Mouse (Mus musculus) MEL (cell line): ENCODE data around the gene Ccdc106. TPM values are rescaled to one million over a fixed set of nuclear protein-coding genes. Genes with fewer than 3 reads are reported as not detected.

Source experiments
- DNase-seq: peaks from one replicate; pipeline ENCODE4 v3.0.0; 2011; ENCODE audit warnings: low read depth, low spot score
- H3K27ac ChIP-seq: 2 replicates; pipeline ENCODE4 v1.5.1; 2012; ENCODE audit warnings: low read depth, mild to moderate bottlenecking, control low read depth, low read length, moderate library complexity; ENCODE audit not compliant: control insufficient read depth
- H3K27me3 ChIP-seq, 2 experiments: fragments of 150-350 bp in 1 of 2; sonication (generic) in 1 of 2; 2 replicates each; pipeline ENCODE4 v1.6.1; 2012; ENCODE audit warnings: low read length in 2 of 2, mild to moderate bottlenecking in 2 of 2, improper control_type of control experiment in 1 of 2, moderate library complexity in 1 of 2; ENCODE audit not compliant: insufficient read depth in 2 of 2, control insufficient read depth in 1 of 2
- H3K36me3 ChIP-seq, 2 experiments: 2 replicates each; pipeline ENCODE4 v1.6.1; 2012 to 2014; ENCODE audit warnings: low read length in 2 of 2, improper control_type of control experiment in 1 of 2, inconsistent platforms in 1 of 2, mild to moderate bottlenecking in 1 of 2; ENCODE audit not compliant: insufficient read depth in 2 of 2, control insufficient read depth in 1 of 2
- H3K4me1 ChIP-seq, 2 experiments: fragments of 150-350 bp in 1 of 2; sonication (generic) in 1 of 2; 2 replicates each; pipeline ENCODE4 v1.6.1; 2012; ENCODE audit warnings: low read length in 2 of 2, improper control_type of control experiment in 1 of 2, mild to moderate bottlenecking in 1 of 2; ENCODE audit not compliant: insufficient read depth in 2 of 2, control insufficient read depth in 1 of 2
- H3K4me3 ChIP-seq, 2 experiments: fragments of 150-350 bp in 1 of 2; sonication (generic) in 1 of 2; 2 replicates each; pipeline ENCODE4 v1.5.1; 2012; ENCODE audit warnings: low read depth in 2 of 2, low read length in 2 of 2, mild to moderate bottlenecking in 2 of 2, moderate library complexity in 2 of 2, control low read depth in 1 of 2, improper control_type of control experiment in 1 of 2; ENCODE audit not compliant: control insufficient read depth in 1 of 2, insufficient read depth in 1 of 2
- H3K79me2 ChIP-seq: 2 replicates; pipeline ENCODE4 v1.6.1; 2012; ENCODE audit warnings: mild to moderate bottlenecking, low read length, moderate library complexity; ENCODE audit not compliant: control insufficient read depth, poor library complexity, insufficient read depth
- H3K9ac ChIP-seq: 2 replicates; pipeline ENCODE4 v1.6.1; 2012; ENCODE audit warnings: low read depth, mild to moderate bottlenecking, control low read depth, low read length, moderate library complexity; ENCODE audit not compliant: control insufficient read depth, poor library complexity, severe bottlenecking
- H3K9me3 ChIP-seq: fragments of 150-350 bp; sonication (generic); replicated peaks from 2 replicates; pipeline ENCODE4 v1.6.1; 2012; ENCODE audit warnings: mild to moderate bottlenecking, low read length, improper control_type of control experiment, moderate library complexity; ENCODE audit not compliant: insufficient read depth
- BHLHE40 ChIP-seq: IDR thresholded peaks from 2 replicates; pipeline ENCODE4 v1.6.1; 2012; ENCODE audit warnings: low read depth, mild to moderate bottlenecking, inconsistent platforms, low read length, improper control_type of control experiment, borderline replicate concordance
- CTCF ChIP-seq, 3 experiments: IDR thresholded peaks in 2 of 3; conservative IDR thresholded peaks in 1 of 3; 2 replicates each; pipeline ENCODE4 v1.5.1; 2011 to 2012; ENCODE audit warnings: low read length in 3 of 3, low read depth in 2 of 3, mild to moderate bottlenecking in 2 of 3, improper control_type of control experiment in 1 of 3, inconsistent platforms in 1 of 3, mixed read lengths in 1 of 3, moderate library complexity in 1 of 3; ENCODE audit not compliant: control insufficient read depth in 1 of 3, insufficient read depth in 1 of 3, poor library complexity in 1 of 3, severe bottlenecking in 1 of 3
- GATA1 ChIP-seq: IDR thresholded peaks from 2 replicates; pipeline ENCODE4 v1.6.1; 2011; ENCODE audit warnings: low read depth, low read length, improper control_type of control experiment
- KAT2A ChIP-seq: conservative IDR thresholded peaks from 2 replicates; pipeline ENCODE4 v1.6.1; 2012; ENCODE audit warnings: low read depth, low read length, improper control_type of control experiment, inconsistent platforms
- MAX ChIP-seq: IDR thresholded peaks from 2 replicates; pipeline ENCODE4 v1.6.1; 2011; ENCODE audit warnings: low read length, improper control_type of control experiment
- MAZ ChIP-seq: IDR thresholded peaks from 2 replicates; pipeline ENCODE4 v1.6.1; 2012; ENCODE audit warnings: low read depth, mild to moderate bottlenecking, inconsistent platforms, low read length, improper control_type of control experiment
- MEF2A ChIP-seq: IDR thresholded peaks from 2 replicates; pipeline ENCODE4 v1.6.1; 2014; ENCODE audit warnings: low read depth, mild to moderate bottlenecking, inconsistent platforms, low read length, improper control_type of control experiment; ENCODE audit not compliant: poor library complexity, insufficient replicate concordance, severe bottlenecking; ENCODE audit errors: extremely low read depth
- MYB ChIP-seq: IDR thresholded peaks from 2 replicates; pipeline ENCODE4 v1.6.1; 2011; ENCODE audit warnings: mild to moderate bottlenecking, low read depth, low read length, improper control_type of control experiment
- POLR2A ChIP-seq, 2 experiments: IDR thresholded peaks; 2 replicates each; pipeline ENCODE4 v1.6.1; 2011 to 2012; ENCODE audit warnings: low read length in 2 of 2, mild to moderate bottlenecking in 2 of 2, control low read depth in 1 of 2, improper control_type of control experiment in 1 of 2, low read depth in 1 of 2, moderate library complexity in 1 of 2; ENCODE audit not compliant: control insufficient read depth in 1 of 2, insufficient read depth in 1 of 2, poor library complexity in 1 of 2
- POLR2AphosphoS2 ChIP-seq: IDR thresholded peaks from 2 replicates; pipeline ENCODE4 v1.6.1; 2011; ENCODE audit warnings: low read length, improper control_type of control experiment
- POLR2AphosphoS5 ChIP-seq: IDR thresholded peaks from 2 replicates; pipeline ENCODE4 v1.6.1; 2012; ENCODE audit warnings: low read depth, borderline replicate concordance, mild to moderate bottlenecking, inconsistent platforms, low read length, moderate library complexity, mixed read lengths
- TAL1 ChIP-seq: IDR thresholded peaks from 2 replicates; pipeline ENCODE4 v1.6.1; 2012; ENCODE audit warnings: mild to moderate bottlenecking, inconsistent platforms, low read length, moderate library complexity, mixed read lengths
- UBTF ChIP-seq: IDR thresholded peaks from 2 replicates; pipeline ENCODE4 v1.6.1; 2012; ENCODE audit warnings: low read depth, mild to moderate bottlenecking, inconsistent platforms, low read length, improper control_type of control experiment, moderate library complexity, borderline replicate concordance; ENCODE audit not compliant: insufficient read depth
- USF1 ChIP-seq: IDR thresholded peaks from 2 replicates; pipeline ENCODE4 v1.6.1; 2014; ENCODE audit warnings: low read depth, mild to moderate bottlenecking, inconsistent platforms, low read length, improper control_type of control experiment, moderate library complexity
- ZC3H11A ChIP-seq: IDR thresholded peaks from 2 replicates; pipeline ENCODE4 v1.6.1; 2012; ENCODE audit warnings: low read depth, mild to moderate bottlenecking, inconsistent platforms, low read length, improper control_type of control experiment
- polyA plus RNA-seq, 2 experiments: library from polyadenylated mRNA; stranded (reverse) in 1 of 2; unstranded in 1 of 2; fragments of >175 nt in 1 of 2; fragments of >200 nt in 1 of 2; gene quantifications; 2 replicates each; pipeline versions ENCODE4 v1.2.1 to v1.2.4; 2012; ENCODE audit warnings: low replicate concordance in 2 of 2, low read depth in 1 of 2; ENCODE audit not compliant: insufficient read length in 2 of 2, insufficient read depth in 1 of 2, missing spikeins in 1 of 2
- total RNA-seq: library from RNA; depleted of rRNA; stranded (reverse); fragments of 300-350 nt; gene quantifications from 2 replicates; pipeline ENCODE4 v1.2.3, GENCODE M21; 2012

Gene Ccdc106
- total and polyA plus RNA-seq, 3 experiments = 0.50 to 0.82 TPM; not detected in 1

- DNase-seq = no peak
- Histone ChIP-seq H3K4me1 (peaks cover 0 to 8% of the 10 kb centered on the region in 2 experiments; a peak in 3 of 4 replicates), H3K9me3 (no peaks in the 10 kb centered on the region), H3K27ac (no peak overlapping the region), H3K79me2 (peaks cover 27% of the 10 kb centered on the region), H3K36me3 (peaks cover 9 to 19% of the 10 kb centered on the region in 2 experiments), H3K4me3 (no peak overlapping the region), H3K27me3 (no peaks in the 10 kb centered on the region), H3K9ac (no peak overlapping the region)
- TF ChIP-seq MYB (no peak), GATA1 (no peak), POLR2A (IDR thresholded peaks at IDR 0.05; ENCODE audit: control insufficient read depth in 1 of 2, insufficient read depth in 1 of 2, low read depth in 1 of 2, low read length in 2 of 2, poor library complexity in 1 of 2) (no peak), KAT2A (no peak)
Observed at GRCm38 (mm10) chr7:5089853-5090252, 69.5 kb downstream of the Ccdc106 start.

GRCm38 (mm10) chr7:5091008-5091728, 70.8 kb downstream of the Ccdc106 start:
- TF ChIP-seq UBTF = no peak
- no peak for TF ChIP-seq BHLHE40
- no peak for TF ChIP-seq MEF2A
- no peak for TF ChIP-seq TAL1
- no peak for TF ChIP-seq POLR2AphosphoS5
- no peak for TF ChIP-seq ZC3H11A
- TF ChIP-seq POLR2A (IDR thresholded peaks at IDR 0.05; ENCODE audit: control insufficient read depth in 1 of 2, insufficient read depth in 1 of 2, low read depth in 1 of 2, low read length in 2 of 2, poor library complexity in 1 of 2) = no peak
- TF ChIP-seq GATA1 = no peak
- TF ChIP-seq POLR2AphosphoS2 = no peak
- TF ChIP-seq USF1 = no peak
- TF ChIP-seq CTCF (IDR thresholded peaks at IDR 0.05 in 2 of 3, conservative IDR thresholded peaks at IDR 0.05 in 1 of 3; ENCODE audit: control insufficient read depth in 1 of 3, insufficient read depth in 1 of 3, low read depth in 2 of 3, low read length in 3 of 3, poor library complexity in 1 of 3, severe bottlenecking in 1 of 3) = no peak
- TF ChIP-seq MAX = no peak
- TF ChIP-seq MAZ = no peak
- TF ChIP-seq, all 39 proteins: peak for 0
- Histone ChIP-seq H3K27me3 (no peaks in the 10 kb centered on the region), H3K9ac (no peak overlapping the region), H3K9me3 (no peaks in the 10 kb centered on the region), H3K79me2 (peaks cover 21% of the 10 kb centered on the region), H3K4me1 (no peaks in the 10 kb centered on the region), H3K4me3 (no peak overlapping the region), H3K36me3 (peaks cover 0 to 19% of the 10 kb centered on the region in 2 experiments; a peak in 2 of 4 replicates), H3K27ac (no peak overlapping the region)
- DNase-seq = no peak
